Mouse (Mus musculus) cerebellum, postnatal 14 days (tissue): Measurements from ENCODE around the gene Nop10.
"Not testable (repeated sequence)": the region's sequence is repeated elsewhere in the genome, so short reads cannot be mapped to it uniquely, and the experiment has no call there.

ENCODE experiments used
- DNase-seq, 2 experiments: peaks; one replicate each; pipeline ENCODE4 v3.0.0; 2021; ENCODE audit warnings: mixed read lengths in 2 of 2

Nop10 gene

DNA sequence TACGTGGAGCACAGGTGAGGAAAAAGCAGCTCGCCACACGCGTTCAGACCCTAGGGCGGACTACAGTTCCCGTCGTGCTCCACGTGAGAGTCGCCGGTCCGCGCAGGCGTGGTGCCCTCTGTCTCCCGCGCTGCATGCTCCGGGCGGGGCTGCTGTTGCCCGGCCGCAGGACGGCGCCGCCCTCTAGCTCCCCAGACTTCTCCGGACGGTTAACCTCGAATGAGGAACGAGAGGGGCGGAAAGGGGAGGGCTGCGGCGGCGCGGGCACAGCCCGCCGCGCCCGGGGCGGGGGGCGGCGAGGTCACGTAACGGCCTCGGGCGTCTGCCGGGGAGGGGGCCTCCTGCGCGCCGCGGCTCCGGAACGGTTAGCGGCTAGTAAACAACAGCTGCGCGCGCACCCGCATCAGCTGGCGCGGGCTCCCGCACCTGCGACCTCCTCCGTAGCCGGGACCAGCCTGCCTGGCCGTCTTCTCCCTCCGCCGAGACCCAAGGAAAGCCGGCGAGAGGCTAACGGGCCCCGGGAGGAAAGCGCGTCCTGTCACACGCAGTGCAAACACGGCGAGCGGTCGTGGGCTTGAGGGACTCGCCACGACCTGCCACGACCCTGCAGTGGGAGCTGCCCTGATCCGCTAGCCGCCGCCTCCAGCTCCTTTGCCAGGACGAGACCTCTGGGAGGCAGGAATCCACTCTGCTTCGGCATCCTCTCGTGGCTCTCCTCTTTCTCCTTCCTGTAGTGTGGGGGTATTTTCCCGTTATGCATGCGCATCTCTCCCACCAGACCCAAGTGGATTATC, 3.9 kb downstream of the Nop10 start, which contains the start of gene Slc12a6:
TSS of gene Slc12a6 (plus strand) at position 378 of the 794 bp plus-strand sequence.
- peak; percentile 95 to 96 for DNase-seq

DNA sequence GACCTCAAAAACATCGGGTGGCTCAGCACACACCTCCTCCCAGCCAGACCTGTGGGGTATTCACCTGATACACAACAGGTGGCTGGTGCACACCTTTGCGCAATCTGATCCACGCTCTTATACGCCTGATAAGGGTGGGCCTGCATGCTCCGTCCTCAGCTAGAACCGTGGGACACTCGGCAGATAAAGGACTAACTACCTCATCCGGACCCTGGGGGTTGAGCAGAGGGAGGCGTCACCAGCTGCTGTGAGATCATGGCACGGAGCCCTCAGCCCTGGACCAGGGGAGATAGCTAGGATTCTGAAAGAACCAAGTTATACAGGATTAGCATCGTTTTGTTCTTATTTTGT, 4.5 kb downstream of the Nop10 start, which contains the start of gene Gm21985:
TSS of gene Gm21985 (plus strand) at position 73 of the 351 bp plus-strand sequence.
- DNase-seq = peak; percentile 65 to 77

DNA sequence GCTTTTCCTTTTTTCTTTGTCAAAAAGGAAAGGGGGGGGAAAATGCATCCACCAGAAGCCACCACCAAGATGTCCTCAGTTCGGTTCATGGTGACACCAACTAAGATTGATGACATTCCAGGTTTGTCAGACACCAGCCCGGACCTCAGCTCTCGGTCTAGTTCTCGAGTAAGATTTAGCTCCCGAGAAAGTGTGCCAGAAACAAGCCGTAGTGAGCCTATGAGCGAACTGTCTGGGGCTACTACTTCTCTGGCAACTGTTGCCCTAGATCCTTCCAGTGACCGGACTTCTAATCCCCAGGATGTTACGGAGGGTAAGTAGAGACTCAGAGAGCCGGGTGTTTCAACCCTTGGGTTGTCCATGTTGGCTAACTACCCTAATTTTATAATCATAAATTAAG, 5.1 kb downstream of the Nop10 start:
- peak; percentile 23 to 37 for DNase-seq

DNA sequence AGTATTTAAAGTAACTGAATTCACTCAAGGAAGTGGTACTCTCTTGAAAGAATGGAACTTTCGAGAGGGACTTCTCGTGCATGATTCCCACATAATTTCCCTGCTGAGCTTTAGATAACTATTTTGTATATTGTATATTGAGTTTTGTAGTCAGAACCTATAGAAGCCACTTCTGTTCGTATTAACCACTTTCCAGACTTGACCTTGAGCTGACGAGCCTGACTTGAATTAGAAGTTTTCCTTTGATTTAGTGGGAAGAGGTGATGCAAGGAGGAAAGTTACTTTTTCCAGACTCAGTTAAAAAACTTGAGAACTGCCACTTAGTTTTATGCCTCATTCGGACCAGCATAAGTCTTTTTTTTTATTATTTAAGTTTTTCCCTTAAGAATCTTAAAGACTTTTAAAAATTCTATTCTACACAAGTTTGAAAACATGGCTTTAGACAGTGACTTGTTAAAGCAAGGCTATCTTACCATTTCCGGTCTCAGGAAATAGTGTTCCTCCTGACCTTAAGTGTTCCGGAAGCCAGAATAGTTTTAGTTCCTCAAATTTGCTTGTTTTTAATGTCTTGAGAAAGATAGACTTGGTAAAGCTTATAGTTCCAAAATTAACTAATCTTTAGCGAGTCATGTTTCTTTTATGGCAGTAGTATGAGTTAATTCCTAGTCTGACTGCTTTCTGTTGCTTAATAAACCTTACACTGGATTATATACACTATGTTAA, 6.0 kb downstream of the Nop10 start:
- DNase-seq = no peak

DNA sequence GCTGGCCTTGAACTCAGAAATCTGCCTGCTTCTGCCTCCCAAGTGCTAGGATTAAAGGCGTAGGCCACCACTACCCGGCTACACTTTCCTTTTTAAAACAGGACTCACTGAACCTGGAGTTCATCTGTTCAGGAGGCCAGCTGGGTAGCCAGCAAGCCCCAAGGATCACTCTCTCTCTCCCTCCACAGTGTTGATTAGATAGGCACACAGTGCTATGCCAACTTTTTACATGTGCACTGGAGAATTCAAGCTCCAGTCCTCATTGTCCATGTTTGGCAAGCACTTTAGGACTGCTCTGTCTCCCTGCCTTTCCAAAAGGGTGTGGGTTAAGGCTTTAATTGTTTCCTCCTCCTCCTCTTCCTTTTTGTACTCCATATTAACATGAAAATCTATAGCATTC, 8.3 kb downstream of the Nop10 start:
- DNase-seq = no peak

DNA sequence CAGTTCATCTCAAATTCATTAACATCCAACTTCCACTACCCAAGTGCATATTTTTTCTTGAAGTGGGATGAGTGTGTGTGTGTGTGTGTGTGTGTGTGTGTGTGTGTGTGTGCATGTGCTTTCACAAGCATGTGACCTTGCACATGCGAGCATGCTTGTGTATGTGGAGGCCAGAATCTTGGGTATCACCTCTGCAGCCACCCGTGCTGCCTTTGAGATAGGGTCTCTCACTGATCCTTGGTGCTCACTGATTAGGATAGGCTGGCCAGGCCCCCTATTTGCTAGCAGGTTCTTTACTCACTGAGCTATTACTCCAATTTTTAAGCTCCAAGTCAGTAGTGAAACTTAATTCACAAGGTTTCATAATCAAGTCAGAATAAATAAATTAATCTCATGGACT, 11.2 kb downstream of the Nop10 start:
- no peak for DNase-seq

DNA sequence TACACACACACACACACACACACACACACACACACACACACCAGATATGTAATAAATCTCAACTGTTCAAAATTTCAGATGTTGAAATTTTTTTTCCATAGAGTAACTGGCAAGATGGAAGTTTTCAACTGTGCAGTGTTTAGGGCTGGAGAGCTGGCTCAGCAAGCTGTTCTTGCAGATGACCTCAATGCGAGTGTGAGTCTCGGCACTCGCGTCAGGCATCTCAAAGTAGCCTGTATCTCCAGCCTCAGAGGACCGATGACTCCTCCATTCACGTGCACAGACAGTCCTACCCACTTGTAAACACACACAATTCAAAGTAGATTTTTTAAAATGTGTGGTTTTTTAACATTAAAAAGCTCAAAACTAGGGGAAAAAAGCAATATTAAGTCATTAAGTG, 11.7 kb downstream of the Nop10 start:
- DNase-seq = no peak

DNA sequence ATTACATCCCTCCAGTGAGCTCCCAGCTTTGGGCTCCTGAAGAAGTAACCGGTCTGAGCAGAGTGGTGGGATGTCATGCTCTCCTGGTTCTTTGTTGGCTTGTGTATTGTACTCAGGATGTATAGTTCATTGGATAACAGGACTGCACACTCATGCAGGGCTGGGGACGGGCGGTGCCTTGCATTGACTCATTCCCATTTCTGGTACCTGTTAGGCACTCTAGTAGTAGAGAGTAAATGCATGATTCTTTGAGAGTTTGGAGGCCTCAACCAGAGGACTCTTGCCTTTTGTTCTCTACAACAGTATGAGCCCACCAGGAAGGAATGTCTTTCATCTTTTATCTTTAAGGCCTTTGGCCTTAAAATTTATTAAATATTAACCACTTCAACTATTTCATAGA, 15.1 kb downstream of the Nop10 start:
- no peak for DNase-seq

DNA sequence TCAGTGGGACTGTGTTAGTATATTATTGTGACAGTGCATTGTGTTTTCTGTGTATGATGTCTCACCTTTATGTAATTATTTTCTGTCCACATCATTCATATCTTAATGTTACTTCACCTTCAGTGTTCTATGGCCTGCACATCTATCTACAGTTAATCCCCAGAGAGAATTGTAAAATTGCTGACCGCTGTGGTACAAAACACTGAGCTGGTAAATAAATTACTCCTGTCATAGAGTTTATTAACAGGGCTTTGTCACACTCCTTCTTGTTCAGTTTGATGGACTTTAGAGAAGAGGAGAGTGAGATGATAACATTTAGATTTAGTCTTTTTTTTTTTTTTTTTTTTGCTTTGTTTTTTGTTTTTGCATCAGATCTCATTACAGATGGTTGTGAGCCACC, 21.1 kb downstream of the Nop10 start:
- DNase-seq = no peak

DNA sequence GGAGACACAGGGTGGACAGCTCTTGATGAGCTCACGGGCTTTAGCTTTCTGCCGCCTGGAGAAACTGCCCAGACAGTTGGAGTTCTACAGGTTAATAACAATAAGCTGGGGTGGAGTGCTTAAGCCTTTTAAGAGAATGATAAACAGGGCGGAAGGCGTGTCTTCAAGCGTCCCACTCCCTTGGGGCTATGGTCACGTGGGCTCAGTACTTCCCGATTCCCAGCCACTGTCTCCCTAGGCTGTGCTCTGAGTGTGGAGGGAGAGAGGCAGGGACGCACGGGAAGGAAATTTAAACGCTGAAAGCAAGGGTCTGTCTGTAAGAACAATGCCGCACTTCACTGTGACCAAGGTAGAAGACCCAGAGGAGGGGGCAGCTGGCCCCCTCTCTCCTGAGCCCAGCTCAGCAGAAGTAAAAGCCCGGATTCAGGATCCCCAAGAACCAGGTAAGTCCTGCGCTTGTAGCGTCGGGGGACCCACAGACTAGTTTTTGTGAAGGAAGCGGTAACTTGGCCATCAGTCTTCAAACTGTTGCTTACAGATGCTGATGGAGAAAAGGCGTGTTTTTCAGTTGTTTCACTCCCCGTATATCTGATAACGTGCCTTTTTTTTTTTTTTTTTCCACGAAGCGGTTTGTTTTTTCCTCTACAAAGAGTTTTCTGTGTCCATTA, 22.8 kb downstream of the Nop10 start:
- peak in 1 of 2 experiments; percentile 23 for DNase-seq

DNA sequence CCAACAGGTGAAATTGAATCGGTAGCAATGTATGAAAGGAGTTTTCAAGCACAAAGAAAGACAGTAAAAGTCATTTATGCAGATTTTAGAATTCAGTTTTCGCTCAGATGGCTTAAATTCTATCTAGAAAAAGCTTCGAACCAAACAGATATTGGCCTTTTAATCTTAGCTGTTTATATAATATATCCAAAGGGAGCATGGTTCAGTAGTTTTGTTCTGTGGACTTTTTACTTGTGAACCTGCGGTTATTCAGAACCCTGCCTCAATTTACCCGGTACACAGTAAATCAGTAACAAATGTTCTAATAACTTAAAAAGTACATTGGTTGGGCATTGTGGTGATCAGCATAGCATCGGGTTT, 23.3 kb downstream of the Nop10 start:
- no peak for DNase-seq

DNA sequence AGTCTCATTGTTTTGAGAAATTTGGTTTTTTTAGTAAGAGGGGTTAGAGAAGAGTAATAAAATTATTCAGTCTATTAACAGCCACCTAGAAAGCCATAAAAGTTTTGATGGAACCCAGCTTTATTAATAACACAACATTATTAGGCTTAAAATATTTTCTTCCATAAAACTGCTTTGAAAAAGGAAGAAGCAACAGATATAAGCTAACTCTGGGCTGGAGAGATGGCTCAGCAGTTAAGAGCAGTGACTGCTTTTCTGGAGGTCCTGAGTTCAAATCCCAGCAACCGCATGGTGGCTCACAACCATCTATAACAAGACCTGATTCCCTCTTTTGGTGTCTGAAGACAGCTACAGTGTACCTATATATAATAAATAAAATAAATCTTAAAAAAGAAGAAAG, 24.3 kb downstream of the Nop10 start:
- not testable (repeated sequence) for DNase-seq

DNA sequence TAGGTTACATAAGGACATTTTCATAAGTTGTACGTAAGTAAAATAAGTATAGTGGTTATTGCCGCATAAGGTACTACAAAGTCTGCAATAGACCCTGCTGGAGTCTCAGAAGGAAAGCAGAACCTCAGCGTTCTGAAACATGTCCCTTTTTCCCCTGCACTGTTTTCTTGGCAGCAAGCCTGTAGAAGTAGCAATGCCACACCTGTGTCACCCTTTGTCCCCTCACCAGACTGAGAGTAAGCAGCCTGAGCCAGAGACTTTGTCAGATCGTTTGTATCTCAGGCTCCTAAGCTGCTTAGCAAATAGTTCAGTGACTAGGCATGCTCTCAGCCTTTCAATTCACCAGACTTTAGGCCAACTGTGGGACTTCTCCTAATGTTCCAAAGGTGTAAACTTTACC, 25.3 kb downstream of the Nop10 start:
- DNase-seq = no peak

DNA sequence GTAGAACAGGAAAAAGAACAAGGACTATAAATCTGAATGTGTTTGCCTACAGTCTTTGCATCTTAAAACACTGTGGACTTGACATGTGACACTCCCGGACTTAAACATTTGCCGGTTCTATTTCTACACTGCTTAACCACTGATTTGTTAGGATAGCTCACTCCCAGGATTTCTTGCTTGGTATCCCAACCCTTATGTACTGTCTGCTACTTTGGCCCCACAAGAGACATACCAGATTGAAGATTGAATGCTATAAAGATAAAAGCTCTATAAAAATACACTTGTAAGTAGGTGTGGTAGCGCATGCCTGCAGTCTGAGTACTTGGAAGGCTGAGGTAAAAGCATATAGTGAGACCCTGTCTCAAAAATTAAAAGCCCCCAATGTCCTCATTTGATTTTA, 27.8 kb downstream of the Nop10 start:
- no peak for DNase-seq

DNA sequence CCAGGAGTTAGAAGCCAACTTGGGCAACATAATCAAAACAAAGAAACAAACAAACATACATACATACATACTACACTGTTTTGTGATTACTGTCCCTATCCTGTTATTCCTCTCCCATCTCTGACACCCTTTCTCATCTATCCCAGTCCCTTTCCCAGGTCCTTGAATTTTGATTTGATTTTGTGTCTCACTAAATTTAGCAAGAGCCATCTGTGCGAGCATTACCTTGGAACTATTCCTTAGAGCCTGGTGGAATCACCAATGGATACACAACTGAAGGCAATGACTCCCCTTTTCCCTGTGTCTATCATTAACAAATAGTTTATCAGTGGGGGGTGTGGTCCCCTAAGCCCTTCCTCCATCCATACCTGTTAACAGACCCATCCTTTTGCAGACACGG, 31.1 kb downstream of the Nop10 start:
- peak in 1 of 2 experiments; percentile 24 for DNase-seq

DNA sequence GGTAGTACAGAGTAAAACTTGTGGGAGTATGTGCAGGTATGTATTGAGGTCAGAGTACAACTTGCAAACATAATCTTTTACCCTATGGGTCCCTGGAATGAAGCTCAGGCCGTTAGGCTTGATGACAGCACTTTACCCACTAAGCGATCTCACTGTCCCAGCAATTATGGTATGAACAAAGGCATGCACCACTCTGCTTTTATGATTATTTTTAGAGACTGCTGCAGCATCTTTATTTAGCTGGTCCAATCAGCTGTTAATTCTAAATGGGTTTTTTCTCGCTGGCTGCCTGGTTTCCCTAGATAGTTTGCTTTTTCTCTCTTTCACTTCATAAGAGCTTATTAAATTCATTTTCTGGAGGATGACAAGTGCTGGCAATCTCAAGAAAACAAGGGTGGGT, 34.5 kb downstream of the Nop10 start:
- no peak for DNase-seq

DNA sequence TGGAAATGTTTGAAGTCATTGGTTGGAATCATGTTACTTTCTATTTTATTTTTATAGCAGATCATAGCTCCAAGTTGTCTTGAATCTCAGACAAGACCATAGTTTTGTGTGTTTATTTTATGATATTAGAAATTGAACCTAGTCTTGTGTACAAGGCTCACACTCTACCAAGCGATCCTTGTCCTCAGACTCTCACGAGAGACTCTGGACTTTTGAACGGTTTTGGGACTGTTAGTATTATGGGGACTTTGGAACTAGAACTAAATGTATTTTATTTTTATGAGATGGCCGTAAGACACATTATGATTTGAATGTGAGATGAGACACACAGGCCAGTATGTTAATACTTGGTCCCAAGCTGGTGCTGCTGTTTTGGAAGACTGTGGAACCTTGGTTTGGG, 36.5 kb downstream of the Nop10 start:
- no peak for DNase-seq

DNA sequence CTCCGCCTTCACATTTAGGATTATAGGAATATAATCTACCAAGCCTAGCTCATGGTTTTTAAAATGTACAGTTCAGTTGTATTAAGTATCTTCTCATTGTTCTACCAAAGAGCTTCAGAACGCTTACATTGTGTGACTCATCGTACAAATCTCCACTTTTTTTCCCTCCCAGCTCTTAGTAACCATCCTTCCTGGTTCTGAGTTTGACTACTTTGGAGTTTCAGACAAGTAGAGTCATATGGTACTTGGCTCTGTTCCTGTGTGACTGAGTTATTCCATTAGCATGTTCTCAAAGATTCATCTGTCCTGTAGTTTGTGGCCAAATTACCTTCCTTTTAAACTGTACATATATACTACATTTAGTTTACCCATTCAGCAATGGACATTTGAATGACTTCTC, 46.9 kb downstream of the Nop10 start:
- DNase-seq = no peak

DNA sequence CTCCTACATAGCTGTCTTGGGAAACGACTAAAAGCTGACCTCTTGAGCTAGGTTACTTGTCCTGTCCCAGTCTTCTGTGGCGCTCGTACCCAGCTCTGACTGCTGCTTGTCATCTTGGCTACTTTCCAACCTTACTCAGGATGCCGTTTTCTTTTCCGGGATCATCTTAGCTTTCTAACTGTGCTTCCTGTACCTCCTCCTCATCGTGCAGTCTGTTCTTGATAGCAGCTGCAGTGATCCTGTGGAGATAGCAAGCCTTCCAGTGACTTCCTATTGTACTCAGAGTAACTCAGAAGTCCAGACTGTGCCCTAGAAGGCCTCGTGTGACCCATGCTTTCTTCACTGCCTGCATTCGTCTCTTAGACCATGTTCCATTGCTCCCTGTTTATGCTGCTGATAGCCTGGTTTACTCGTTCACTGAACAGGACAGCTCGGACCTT, 47.5 kb downstream of the Nop10 start:
- DNase-seq = peak in 1 of 2 experiments; percentile 18
